Mouse (Mus musculus) thymus, postnatal 14 days (tissue): Measurements from ENCODE around the gene Basp1.
A peak's percentile ranks its signal among the peaks of the same experiment; 100 is the strongest.

Experiments used
- DNase-seq: peaks from one replicate; pipeline ENCODE4 v3.0.0; 2021

The Basp1 gene

DNA sequence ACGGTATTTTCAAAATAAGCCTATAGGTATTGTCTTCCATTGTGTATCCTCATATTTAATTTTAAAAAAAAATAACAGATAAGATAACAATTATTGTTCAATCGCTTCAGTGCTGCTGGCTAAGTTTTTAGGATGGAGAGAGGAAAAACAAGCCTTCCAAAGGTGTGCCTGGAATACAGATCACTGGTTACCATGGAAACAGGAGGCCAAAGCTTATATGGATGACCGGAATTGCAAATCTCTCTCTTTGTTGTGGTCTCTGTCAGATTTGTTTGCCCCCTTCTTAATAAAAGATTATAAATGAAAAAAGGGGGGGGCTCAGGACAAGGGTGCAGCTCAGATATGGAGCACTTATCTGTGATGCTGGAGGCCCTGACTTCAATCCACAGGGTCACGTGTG is 2.4 kb upstream of the Basp1 start:
- DNase-seq: no peak

DNA sequence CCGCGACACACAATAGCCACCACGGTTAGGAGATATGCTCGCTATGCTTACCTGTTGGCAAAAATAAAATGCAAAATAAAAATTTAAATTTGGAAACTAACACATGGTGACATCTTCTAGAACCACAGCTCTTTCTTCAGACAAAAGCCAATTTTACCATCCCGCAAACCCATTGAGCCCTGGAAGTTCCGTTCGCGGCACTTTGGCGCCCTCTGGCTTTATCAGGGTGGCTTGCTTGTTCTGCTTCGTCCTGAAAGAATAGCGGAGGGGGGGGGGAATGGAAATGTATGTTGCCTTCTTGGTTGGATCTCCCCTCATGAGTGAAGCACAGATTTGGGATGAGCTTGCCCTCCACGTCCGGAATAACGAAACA is 1.2 kb upstream of the Basp1 start:
- DNase-seq: peak; percentile 88

- DNase-seq: peak; percentile 63
Observed at GRCm38 (mm10) chr15:25414011-25414746, 615 bp upstream of the Basp1 start.

GRCm38 (mm10) chr15:25412761-25413261 is 753 bp downstream of the Basp1 start:
- peak; percentile 38 for DNase-seq

- DNase-seq: peak; percentile 61
Observed at GRCm38 (mm10) chr15:25412171-25412641, 1.4 kb downstream of the Basp1 start.

DNA sequence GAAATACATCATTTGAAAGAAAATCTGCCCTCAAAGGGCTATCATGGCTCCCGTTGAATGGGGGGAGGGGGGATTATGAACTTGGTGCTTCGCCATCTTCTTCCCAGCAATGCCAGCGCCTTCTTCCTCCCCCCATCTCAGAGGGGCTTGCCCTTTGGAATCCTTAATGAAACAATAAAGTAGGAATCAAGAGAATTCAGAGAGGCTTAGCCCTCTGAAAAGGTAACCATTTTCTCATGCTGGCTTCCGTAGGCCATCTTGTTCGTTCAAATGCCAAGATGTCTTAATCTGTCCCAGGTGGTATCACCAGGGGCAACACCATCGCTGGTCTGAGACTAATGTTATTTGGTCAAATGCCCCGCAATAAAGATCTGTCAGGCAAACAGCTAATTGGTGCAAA is 2.1 kb downstream of the Basp1 start:
- DNase-seq: no peak

DNA sequence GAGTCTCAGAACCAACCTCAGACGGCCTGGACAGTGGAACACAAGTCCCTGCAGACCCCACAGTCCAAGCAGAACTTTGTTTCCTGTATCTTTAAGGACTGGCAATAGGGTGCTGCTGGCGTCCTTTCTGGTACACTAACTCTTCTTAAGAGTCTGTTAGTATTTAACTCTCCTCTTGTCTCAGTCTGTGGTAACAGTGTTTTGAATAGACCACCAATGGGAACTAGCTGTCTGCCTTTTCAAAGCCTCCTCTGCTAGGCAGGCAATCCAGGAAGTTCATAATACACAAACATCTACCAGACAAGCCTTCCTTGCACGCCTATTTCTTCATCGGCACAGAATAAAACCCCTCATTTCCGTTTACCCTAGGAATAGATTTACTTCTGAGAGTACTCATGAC is 7.6 kb downstream of the Basp1 start:
- peak; percentile 11 for DNase-seq

DNA sequence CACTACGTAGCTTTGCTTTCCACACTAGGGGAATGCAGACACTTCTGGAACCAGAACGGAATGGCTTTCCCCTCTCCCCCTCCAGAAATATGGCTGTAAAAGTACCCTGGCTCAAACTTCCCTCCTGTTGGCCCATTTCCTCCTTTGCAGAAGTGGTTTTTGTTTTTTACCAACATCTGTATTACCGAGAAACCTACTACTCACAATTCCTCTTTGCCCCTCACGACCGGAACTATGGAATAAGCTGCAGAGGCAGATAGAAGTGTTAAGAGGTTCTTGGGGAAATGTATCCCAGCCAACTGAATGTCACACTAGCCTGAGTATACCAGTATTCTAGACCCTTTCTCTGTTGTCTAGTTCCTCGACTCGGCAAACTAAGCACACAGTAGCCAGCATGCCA is 9.7 kb downstream of the Basp1 start:
- DNase-seq: no peak

DNA sequence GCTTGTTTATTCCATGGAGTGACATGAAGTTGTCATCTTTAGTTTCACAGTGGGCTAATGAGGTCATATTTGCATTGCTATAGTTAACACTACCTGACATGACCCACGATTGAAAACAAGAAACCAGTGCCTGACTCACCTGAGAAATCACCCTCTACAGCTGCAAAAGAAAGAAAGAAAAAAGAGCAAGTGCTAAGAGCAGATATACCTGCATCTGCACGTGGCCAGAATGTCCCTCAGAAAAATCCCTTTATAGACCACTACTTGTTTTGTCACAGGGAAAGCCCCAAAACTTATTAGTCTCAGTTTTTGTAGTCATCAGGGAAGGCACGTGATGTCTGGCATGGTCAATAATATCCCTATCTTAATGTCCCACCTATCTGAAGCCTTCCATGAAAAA is 11.6 kb downstream of the Basp1 start:
- DNase-seq: no peak

DNA sequence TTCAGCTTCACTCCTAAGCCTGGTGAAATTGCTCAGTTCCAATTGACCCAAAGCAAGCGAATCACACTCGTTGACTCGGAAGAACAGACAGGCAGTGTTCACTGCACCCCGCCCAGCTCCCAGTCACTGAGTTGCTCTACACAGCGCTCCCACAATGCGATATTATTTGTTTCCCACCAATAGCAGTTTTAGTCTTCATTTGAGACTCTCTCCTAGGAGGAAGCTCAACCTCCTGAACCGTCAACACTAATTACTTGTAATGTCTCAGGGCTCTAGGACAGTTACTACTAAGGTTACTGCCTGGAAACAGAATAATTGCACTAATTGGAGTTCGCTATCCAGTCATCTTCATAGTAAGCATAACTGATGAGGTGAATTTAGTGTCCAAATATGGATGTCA is 13.3 kb downstream of the Basp1 start:
- no peak for DNase-seq

- no peak for DNase-seq
Observed at GRCm38 (mm10) chr15:25395912-25396590, 17.5 kb downstream of the Basp1 start.

- DNase-seq: no peak
Observed at GRCm38 (mm10) chr15:25392525-25393099, 21.0 kb downstream of the Basp1 start.

DNA sequence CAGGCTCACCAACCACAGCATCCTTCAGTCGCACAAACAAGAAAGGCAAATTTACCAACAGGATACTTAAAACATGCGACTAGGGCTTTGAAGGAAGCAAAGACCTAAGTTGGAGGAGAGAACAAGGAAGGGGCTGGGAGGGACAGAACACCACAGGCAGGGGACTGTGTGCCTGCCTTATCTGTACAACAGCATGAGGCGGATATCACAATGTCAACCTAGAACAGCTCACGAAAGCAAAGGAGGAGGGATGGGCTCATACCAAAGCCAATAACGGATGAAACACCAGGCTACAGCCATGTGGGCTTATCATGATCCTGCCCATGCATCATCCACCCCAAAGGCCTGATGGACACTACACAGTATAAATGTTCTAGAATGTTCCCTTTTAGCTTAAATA is 22.4 kb downstream of the Basp1 start:
- no peak for DNase-seq

GRCm38 (mm10) chr15:25387572-25387971 is 26.0 kb downstream of the Basp1 start:
- DNase-seq: no peak

DNA sequence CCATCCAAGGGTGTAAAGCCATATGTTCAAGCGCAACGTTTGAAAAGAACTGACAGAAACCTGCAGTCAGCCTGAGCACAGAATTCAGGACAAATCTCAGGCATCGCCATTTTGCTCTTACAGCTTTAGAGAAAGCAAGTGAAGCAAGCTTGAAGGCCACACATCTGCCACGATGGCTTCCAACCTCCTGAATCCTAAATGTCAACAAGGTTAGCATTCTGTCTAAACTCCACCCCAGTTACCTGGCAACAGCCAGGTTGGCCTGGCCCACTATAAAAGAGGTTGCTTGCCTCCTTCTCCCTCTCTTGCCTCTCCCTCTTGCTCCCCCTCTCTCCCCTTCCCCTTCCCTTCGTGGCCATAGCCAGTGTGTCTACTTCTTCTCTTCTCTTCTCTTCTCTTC is 33.5 kb downstream of the Basp1 start:
- no peak for DNase-seq

DNA sequence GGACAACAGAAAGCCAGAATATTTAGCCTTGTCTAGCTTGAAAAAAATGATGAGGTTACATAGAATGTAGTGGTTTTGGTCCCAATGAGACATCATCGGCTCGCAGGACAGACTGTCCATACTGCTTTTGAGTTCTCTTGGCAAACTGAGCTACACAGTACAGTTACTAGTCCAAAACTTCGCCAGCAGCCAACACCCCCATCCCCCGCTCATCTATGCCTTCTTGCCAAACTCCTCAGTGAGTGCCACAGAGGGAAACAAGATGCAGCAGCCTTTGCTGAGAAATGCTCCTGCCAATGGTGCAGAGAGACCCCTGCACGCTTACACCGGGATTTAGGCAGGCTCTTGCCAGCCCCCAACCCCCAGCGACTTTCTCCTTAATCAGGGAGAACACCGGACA is 34.9 kb downstream of the Basp1 start:
- DNase-seq: no peak

- DNase-seq: no peak
Observed at GRCm38 (mm10) chr15:25376914-25377313, 36.6 kb downstream of the Basp1 start.

- no peak for DNase-seq
Observed at GRCm38 (mm10) chr15:25373486-25373885, 40.1 kb downstream of the Basp1 start.

DNA sequence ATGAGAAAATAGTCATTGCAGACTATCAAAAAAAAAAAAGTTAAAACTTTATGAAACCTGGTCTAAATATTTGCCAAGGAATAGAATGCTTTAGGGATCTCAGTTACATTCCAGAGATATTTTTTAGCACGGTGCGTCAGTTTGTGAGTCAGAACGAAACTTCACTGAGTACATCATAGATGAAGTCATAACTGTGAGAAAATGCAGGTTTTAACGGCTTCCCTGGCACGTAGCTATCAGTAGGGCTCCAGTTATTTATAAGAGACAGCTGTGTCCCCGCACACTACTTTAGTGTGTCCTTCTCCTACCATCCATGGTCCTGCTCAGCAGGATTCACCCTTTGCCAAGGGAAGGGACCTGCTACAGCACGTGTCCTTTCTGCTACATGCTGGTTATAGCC is 44.0 kb downstream of the Basp1 start:
- no peak for DNase-seq

DNA sequence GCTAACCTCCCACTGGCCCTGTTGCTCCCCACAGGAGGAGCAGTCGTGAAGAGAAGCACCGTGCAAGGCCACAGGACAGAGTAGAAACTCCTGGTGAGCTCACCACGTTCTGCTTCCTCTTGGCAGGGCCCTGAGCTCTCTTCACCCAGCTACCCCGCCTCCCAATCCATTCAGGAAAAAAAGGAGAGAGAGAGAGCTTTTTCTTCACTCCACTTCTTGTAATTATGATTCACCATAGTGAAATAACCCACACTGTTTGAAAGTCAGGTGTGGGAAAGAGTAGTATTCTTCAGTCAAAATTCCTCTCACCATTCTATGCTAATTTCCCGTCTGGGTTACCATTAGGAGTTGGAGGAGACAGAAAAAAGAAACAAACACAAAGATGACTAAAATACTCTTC is 48.1 kb downstream of the Basp1 start:
- DNase-seq: no peak

DNA sequence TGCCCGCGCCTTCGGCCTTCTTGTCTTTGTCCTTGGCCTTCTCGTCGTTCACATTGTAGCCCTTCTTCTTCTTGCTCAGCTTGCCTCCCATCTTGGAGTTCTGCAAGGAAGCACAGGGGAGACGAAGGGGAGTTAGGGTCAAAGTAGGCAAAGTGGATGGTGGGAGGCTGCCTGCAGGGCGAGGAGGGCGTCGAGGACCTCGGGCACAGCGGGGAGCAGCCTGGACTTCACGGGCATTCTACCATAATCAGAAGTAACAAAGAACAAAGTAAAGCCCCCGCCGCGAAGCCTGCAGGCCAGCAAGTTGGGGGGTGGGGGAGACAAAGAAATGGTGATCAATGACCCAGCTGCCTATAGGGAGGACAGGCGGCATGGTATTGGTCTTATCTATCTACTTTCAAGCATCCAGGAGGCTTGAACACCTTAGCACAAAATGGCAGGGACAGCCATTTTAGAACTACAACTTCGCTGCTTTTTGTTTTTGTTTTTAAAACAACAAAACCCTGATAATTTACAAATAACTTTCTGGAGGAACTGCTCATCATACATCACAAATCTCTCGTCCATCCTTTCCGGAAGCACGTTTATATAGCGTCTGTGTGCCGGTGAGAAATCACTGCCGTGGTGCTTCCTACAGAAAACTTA is 48.6 kb downstream of the Basp1 start:
- DNase-seq: no peak

DNA sequence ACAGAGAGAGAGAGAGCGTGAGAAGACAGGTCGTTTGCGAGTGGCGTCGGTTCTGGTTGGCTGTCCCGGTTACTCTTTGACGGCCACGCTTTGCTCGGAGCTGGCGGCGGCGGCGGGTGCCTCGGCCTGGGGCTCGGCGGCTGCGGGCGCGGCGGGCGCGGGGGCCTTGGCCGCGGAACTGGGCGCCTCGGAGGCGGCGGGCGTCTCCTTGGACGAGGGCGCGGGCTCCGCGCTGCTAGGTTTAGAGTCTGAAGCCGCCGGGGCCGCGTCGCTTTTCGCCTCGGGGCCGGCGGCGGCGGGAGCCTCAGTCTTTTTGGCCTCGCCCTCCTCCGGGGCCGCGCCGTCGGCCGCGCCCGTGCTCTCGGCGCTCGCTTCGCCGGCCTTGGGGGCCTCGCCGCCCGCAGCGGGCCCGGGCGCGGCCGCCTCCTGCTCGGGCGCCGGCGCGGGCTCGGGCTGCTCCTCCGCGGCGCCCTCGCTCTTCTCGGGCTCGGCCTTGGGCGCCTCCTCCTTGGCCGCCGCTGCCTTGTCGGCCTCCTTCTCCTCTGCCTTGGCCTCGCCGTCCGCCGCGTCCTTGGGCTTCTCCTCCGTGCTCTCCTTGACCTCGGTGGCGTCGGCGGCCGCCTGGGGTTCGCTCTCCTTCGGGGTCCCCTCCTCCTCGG is 49.3 kb downstream of the Basp1 start:
- peak; percentile 17 for DNase-seq

- DNase-seq: no peak
Observed at GRCm38 (mm10) chr15:25363636-25364035, 49.9 kb downstream of the Basp1 start.
